Mouse (Mus musculus): ENCODE measurements at regions not wholly inside any gene's neighbourhood (a gene's known extent, or its start where the extent isn't known, plus 50 kb on each side); places are given as distances from the start of the nearest gene placed in this dataset.
A peak's percentile ranks its signal among the peaks of the same experiment; 100 is the strongest.

GRCm38 (mm10) chr19:45310291-45310881 lies 53.1 kb upstream of the Btrc start:
- H3K36me3 ChIP-seq (replicated peaks), result no peaks in the 10 kb centered on the region
- H3K27me3 ChIP-seq (ENCODE audit: poor library complexity, severe bottlenecking), result peaks cover 88% of the 10 kb centered on the region
- H3K9me3 ChIP-seq, result no peaks in the 10 kb centered on the region
- H3K27ac ChIP-seq, result no peak overlapping the region
- peaks cover 37% of the 10 kb centered on the region for H3K4me1 ChIP-seq
- WGBS, result 44% methylated on average over 5 of the region's 5 CpGs
- H3K4me3 ChIP-seq, result peak overlapping the region; percentile 35
- DNase-seq (ENCODE audit: extremely low spot score, low spot score), result no peak

- Histone ChIP-seq H3K9me3 (no peaks in the 10 kb centered on the region), H3K27ac (no peak overlapping the region), H3K36me3 (replicated peaks) (no peaks in the 10 kb centered on the region), H3K27me3 (ENCODE audit: poor library complexity, severe bottlenecking) (peaks cover 81% of the 10 kb centered on the region), H3K4me3 (peak overlapping the region; percentile 35), H3K4me1 (peaks cover 37% of the 10 kb centered on the region)
- DNase-seq (ENCODE audit: extremely low spot score, low spot score), result no peak
- WGBS, result 13% methylated on average over 15 of the region's 15 CpGs
Measured at GRCm38 (mm10) chr19:45310944-45311603, 52.5 kb upstream of the Btrc start.

- Histone ChIP-seq H3K4me3 (no peak overlapping the region), H3K9me3 (no peaks in the 10 kb centered on the region), H3K4me1 (peaks cover 37% of the 10 kb centered on the region), H3K27me3 (ENCODE audit: poor library complexity, severe bottlenecking) (peaks cover 72% of the 10 kb centered on the region), H3K36me3 (replicated peaks) (no peaks in the 10 kb centered on the region), H3K27ac (no peak overlapping the region)
- WGBS, result 69% methylated on average over 19 of the region's 19 CpGs
- DNase-seq (ENCODE audit: extremely low spot score, low spot score), result no peak
Measured at GRCm38 (mm10) chr19:45311831-45312537, 51.5 kb upstream of the Btrc start.

- no peak for DNase-seq (ENCODE audit: extremely low spot score, low spot score)
- Histone ChIP-seq H3K36me3 (replicated peaks) (no peaks in the 10 kb centered on the region), H3K9me3 (no peaks in the 10 kb centered on the region), H3K27ac (peak overlapping the region; percentile 73), H3K27me3 (ENCODE audit: poor library complexity, severe bottlenecking) (peaks cover 72% of the 10 kb centered on the region), H3K4me1 (peaks cover 45% of the 10 kb centered on the region), H3K4me3 (no peak overlapping the region)
- whole genome bisulfite sequencing, result 10% methylated on average over 6 of the region's 6 CpGs
Measured at GRCm38 (mm10) chr19:45312713-45313365, 50.7 kb upstream of the Btrc start.
